Mouse (Mus musculus): ENCODE measurements around the gene Tma7.

DNA sequence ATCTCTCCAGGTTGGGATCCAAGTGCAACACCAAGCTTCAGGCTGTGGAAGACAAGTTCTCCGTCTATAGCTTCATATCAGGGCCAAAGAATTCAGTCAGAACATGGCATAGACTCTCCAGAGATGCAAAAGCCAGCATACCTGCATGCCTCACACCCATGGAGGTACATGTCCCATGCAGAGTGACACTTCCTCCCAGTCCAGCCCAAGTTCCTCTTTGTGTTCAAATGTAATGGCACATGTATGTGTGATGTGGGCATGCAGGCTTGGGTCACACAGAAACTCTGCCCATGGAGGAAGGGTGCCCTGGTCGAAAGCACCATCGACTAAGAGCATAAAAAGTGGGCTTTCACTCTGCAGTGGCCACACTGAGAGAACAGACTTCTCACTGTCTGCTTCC is 41.8 kb upstream of the Tma7 start:
- TF ChIP-seq POLR2A (IDR thresholded peaks at IDR 0.05; ENCODE audit: insufficient read depth, low read length): no peak
- TF ChIP-seq CTCF (IDR thresholded peaks at IDR 0.05; ENCODE audit: low read depth, low read length): no peak
- no peak for TF ChIP-seq EP300 (IDR thresholded peaks at IDR 0.05; ENCODE audit: insufficient read depth, low read depth, low read length)

All from ES-Bruce4 (cell line).